In genomic region chr19:10943955-10944354, GRCm38 (mm10) we compare ENCODE assay signal across 38 mouse cellular contexts. TPM values are rescaled to one million over a fixed set of nuclear protein-coding genes. Genes with fewer than 3 reads are reported as not detected.
DNase-seq lines count a peak whose midpoint lies in the region; ATAC-seq lines count a peak whose summit lies in the region.
"Had no signal": no experiment of that assay in that cellular context is flagged by ENCODE, and none has a peak within 500 bp of the region (broad histone marks: within the 10 kb centered on the region; RNA-seq: fewer than 3 reads in every experiment).

No protein-coding gene starts in this region.

- H3K4me3 ChIP-seq in liver, embryonic 15.5 days (replicated peaks), result no peak overlapping the region
- H3K4me3 ChIP-seq in liver, embryonic 12.5 days, result no peak overlapping the region
- H3K4me3 ChIP-seq: erythroblast, embryonic 14.5 days; heart, embryonic 10.5 days; heart, embryonic 15.5 days; kidney, embryonic 15.5 days; limb, embryonic 13.5 days; liver, embryonic 13.5 days; megakaryocyte, embryonic 14.5 days; midbrain, embryonic 13.5 days; neural tube, embryonic 15.5 days had no signal

- no peak for ATAC-seq in liver, embryonic 15.5 days (ENCODE audit: insufficient read depth)
- no peak for ATAC-seq in liver, embryonic 12.5 days
- ATAC-seq in granulocyte monocyte progenitor cell, adult 5-6 weeks (replicated peaks; ENCODE audit: poor library complexity, severe bottlenecking), result peak; percentile 61
- peak; percentile 42 for ATAC-seq in neutrophil, adult 5-6 weeks (ENCODE audit: extremely low read depth, insufficient number of reproducible peaks, low FRiP score, poor library complexity, severe bottlenecking)
- ATAC-seq: forebrain, embryonic 16.5 days; hindbrain, embryonic 16.5 days; midbrain, embryonic 13.5 days had no signal

- no peak overlapping the region for H3K4me2 ChIP-seq in liver, embryonic 15.5 days
- no peak overlapping the region for H3K4me2 ChIP-seq in liver, embryonic 12.5 days
- H3K4me2 ChIP-seq: heart, embryonic 15.5 days; kidney, embryonic 15.5 days; limb, embryonic 13.5 days; liver, embryonic 13.5 days; midbrain, embryonic 13.5 days; neural tube, embryonic 15.5 days had no signal

- DNase-seq in 416B (ENCODE audit: low read depth), result peak; percentile 19
- DNase-seq in cerebellum, postnatal 10 days, result no peak
- DNase-seq in ovary, adult 18-20 months (ENCODE audit: low spot score), result no peak
- DNase-seq: adrenal gland, postnatal 14 days; cerebellum, adult 11-12 months; cerebellum, adult 9-11 months; gastrocnemius, postnatal 14 days; heart, adult 11 months; kidney, adult 18-20 months; kidney, postnatal 25 days; liver, embryonic 13.5 days; right cerebral cortex, postnatal 4 days had no signal

- WGBS in liver, embryonic 15.5 days (ENCODE audit: insufficient replicate concordance), result 57% methylated on average over 3 of the region's 3 CpGs
- WGBS in liver, embryonic 12.5 days (ENCODE audit: insufficient replicate concordance), result 81% methylated on average over 3 of the region's 3 CpGs

- peaks cover 40% of the 10 kb centered on the region for H3K36me3 ChIP-seq in liver, embryonic 15.5 days (replicated peaks)
- H3K36me3 ChIP-seq in liver, embryonic 12.5 days, result peaks cover 55% of the 10 kb centered on the region

- H3K9me3 ChIP-seq in liver, embryonic 15.5 days (replicated peaks), result no peaks in the 10 kb centered on the region
- H3K9me3 ChIP-seq in liver, embryonic 12.5 days (replicated peaks), result no peaks in the 10 kb centered on the region
- H3K9me3 ChIP-seq: heart, embryonic 10.5 days; heart, embryonic 15.5 days; kidney, embryonic 15.5 days; limb, embryonic 13.5 days; liver, embryonic 13.5 days; megakaryocyte, embryonic 14.5 days; midbrain, embryonic 13.5 days; neural tube, embryonic 15.5 days had no signal

- H3K9ac ChIP-seq in liver, embryonic 15.5 days, result no peak overlapping the region
- no peak overlapping the region for H3K9ac ChIP-seq in liver, embryonic 12.5 days
- H3K9ac ChIP-seq: heart, embryonic 15.5 days; kidney, embryonic 15.5 days; limb, embryonic 13.5 days; liver, embryonic 13.5 days; midbrain, embryonic 13.5 days; neural tube, embryonic 15.5 days had no signal

- peaks cover 51% of the 10 kb centered on the region for H3K4me1 ChIP-seq in liver, embryonic 15.5 days (replicated peaks)
- H3K4me1 ChIP-seq in liver, embryonic 12.5 days, result peaks cover 57% of the 10 kb centered on the region

- no peaks in the 10 kb centered on the region for H3K27me3 ChIP-seq in liver, embryonic 15.5 days
- H3K27me3 ChIP-seq in liver, embryonic 12.5 days (replicated peaks), result no peaks in the 10 kb centered on the region
- H3K27me3 ChIP-seq: kidney, embryonic 15.5 days; limb, embryonic 13.5 days; liver, embryonic 13.5 days; megakaryocyte, embryonic 14.5 days; midbrain, embryonic 13.5 days; neural tube, embryonic 15.5 days had no signal

- H3K27ac ChIP-seq in liver, embryonic 15.5 days (replicated peaks), result peak overlapping the region; percentile 29; the same call in 1 of the 2 replicates
- no peak overlapping the region for H3K27ac ChIP-seq in liver, embryonic 12.5 days
- H3K27ac ChIP-seq: heart, embryonic 10.5 days; heart, embryonic 15.5 days; kidney, embryonic 15.5 days; limb, embryonic 13.5 days; liver, embryonic 13.5 days; midbrain, embryonic 13.5 days; neural tube, embryonic 15.5 days had no signal

RNA-seq across cellular contexts. Expression of gene Ccdc86, which starts 5.1 kb away (rescaled TPM):
- polyA plus RNA-seq in liver, embryonic 15.5 days (2015; fragmentation: Nextera tagmentation; extraction: Ambion mirVana), result 11.6 and 13.7 TPM in 2 replicates
- polyA plus RNA-seq in liver, embryonic 12.5 days (2016; fragmentation: Nextera tagmentation; extraction: Ambion mirVana), result 31.9 and 32.9 TPM in 2 replicates
- total RNA-seq in granulocyte monocyte progenitor cell, adult 5-6 weeks (2014; fragmentation: Nextera tagmentation), result 19.0 and 23.1 TPM in 2 replicates
- total RNA-seq in granulocyte monocyte progenitor cell, adult 5-6 weeks (2017), result 15.2 and 20.1 TPM in 2 replicates
- total RNA-seq in neutrophil, adult 5-6 weeks (2017), result 11.7 and 14.3 TPM in 2 replicates

RNA-seq across cellular contexts. Expression of gene Ptgdr2, which starts 7.0 kb away (rescaled TPM):
- not detected in 2 replicates for polyA plus RNA-seq in liver, embryonic 15.5 days (2015; fragmentation: Nextera tagmentation; extraction: Ambion mirVana)
- polyA plus RNA-seq in liver, embryonic 12.5 days (2016; fragmentation: Nextera tagmentation; extraction: Ambion mirVana), result 0.05 and 0.06 TPM in 2 replicates
- not detected in 2 replicates for total RNA-seq in granulocyte monocyte progenitor cell, adult 5-6 weeks (2014; fragmentation: Nextera tagmentation)
- total RNA-seq in granulocyte monocyte progenitor cell, adult 5-6 weeks (2017), result not detected in 2 replicates
- 0.23 and 0.74 TPM in 2 replicates for total RNA-seq in neutrophil, adult 5-6 weeks (2017)
- total RNA-seq: adrenal gland, postnatal 14 days had no signal
- polyA plus RNA-seq: erythroblast, embryonic 14.5 days; hindbrain, embryonic 11.5 days; intestine, embryonic 14.5 days; liver, embryonic 13.5 days; neural tube, embryonic 15.5 days had no signal

RNA-seq across cellular contexts. Expression of gene Zp1, which starts 23.5 kb away (rescaled TPM):
- polyA plus RNA-seq in liver, embryonic 15.5 days (2015; fragmentation: Nextera tagmentation; extraction: Ambion mirVana), result not detected in 2 replicates
- not detected in 2 replicates for polyA plus RNA-seq in liver, embryonic 12.5 days (2016; fragmentation: Nextera tagmentation; extraction: Ambion mirVana)
- not detected in 2 replicates for total RNA-seq in granulocyte monocyte progenitor cell, adult 5-6 weeks (2014; fragmentation: Nextera tagmentation)
- total RNA-seq in granulocyte monocyte progenitor cell, adult 5-6 weeks (2017), result not detected in 2 replicates
- total RNA-seq in neutrophil, adult 5-6 weeks (2017), result not detected in 2 replicates
- total RNA-seq: adrenal gland, postnatal 14 days; heart, postnatal 25 days; layer of hippocampus, adult 18-20 months; layer of hippocampus, postnatal 10 days; left cerebral cortex, postnatal 36 days had no signal
- polyA plus RNA-seq: cortical plate, adult 2 months; embryonic facial prominence, embryonic 14.5 days; erythroblast, embryonic 14.5 days; forebrain, embryonic 11.5 days; heart, embryonic 10.5 days; heart, embryonic 15.5 days; hindbrain, embryonic 11.5 days; intestine, embryonic 14.5 days; kidney, embryonic 15.5 days; limb, embryonic 13.5 days; liver, embryonic 13.5 days; lung, embryonic 16.5 days; midbrain, embryonic 13.5 days had no signal

RNA-seq across cellular contexts. Expression of gene Ms4a10, which starts 30.5 kb away (rescaled TPM):
- not detected in 2 replicates for polyA plus RNA-seq in liver, embryonic 15.5 days (2015; fragmentation: Nextera tagmentation; extraction: Ambion mirVana)
- polyA plus RNA-seq in liver, embryonic 12.5 days (2016; fragmentation: Nextera tagmentation; extraction: Ambion mirVana), result not detected in 2 replicates
- not detected in 2 replicates for total RNA-seq in granulocyte monocyte progenitor cell, adult 5-6 weeks (2014; fragmentation: Nextera tagmentation)
- not detected in 2 replicates for total RNA-seq in granulocyte monocyte progenitor cell, adult 5-6 weeks (2017)
- total RNA-seq in neutrophil, adult 5-6 weeks (2017), result not detected in 2 replicates
- total RNA-seq: gastrocnemius, postnatal 14 days; heart, postnatal 25 days; layer of hippocampus, adult 18-20 months; layer of hippocampus, postnatal 10 days; left cerebral cortex, adult 8-10 months; left cerebral cortex, postnatal 36 days had no signal
- polyA plus RNA-seq: cortical plate, adult 2 months; erythroblast, embryonic 14.5 days; forebrain, embryonic 11.5 days; forebrain, embryonic 16.5 days; heart, embryonic 15.5 days; hindbrain, embryonic 16.5 days; limb, embryonic 13.5 days; liver, embryonic 13.5 days; lung, embryonic 16.5 days; midbrain, embryonic 13.5 days; neural tube, embryonic 15.5 days; spleen, adult 2 months had no signal

RNA-seq across cellular contexts. Expression of gene Prpf19, which starts 48.9 kb away (rescaled TPM):
- 13.6 and 14.5 TPM in 2 replicates for polyA plus RNA-seq in liver, embryonic 15.5 days (2015; fragmentation: Nextera tagmentation; extraction: Ambion mirVana)
- polyA plus RNA-seq in liver, embryonic 12.5 days (2016; fragmentation: Nextera tagmentation; extraction: Ambion mirVana), result 24.1 and 25.6 TPM in 2 replicates
- total RNA-seq in granulocyte monocyte progenitor cell, adult 5-6 weeks (2014; fragmentation: Nextera tagmentation), result 114 and 116 TPM in 2 replicates
- 140 and 236 TPM in 2 replicates for total RNA-seq in granulocyte monocyte progenitor cell, adult 5-6 weeks (2017)
- total RNA-seq in neutrophil, adult 5-6 weeks (2017), result 32.0 and 58.0 TPM in 2 replicates

Comparison
In these comparisons a context has a peak if more than half of its experiments do, and no peak if none do; other contexts are left out.
1. ATAC-seq: peak in granulocyte monocyte progenitor cell, adult 5-6 weeks (single experiment) and neutrophil, adult 5-6 weeks (single experiment); none in liver, embryonic 15.5 days (single experiment) and liver, embryonic 12.5 days (single experiment).